8 mouse cellular contexts compared by ENCODE assay signal in genomic region chr4:40702797-40703709, GRCm38 (mm10). TPM values are rescaled to one million over a fixed set of nuclear protein-coding genes. Genes with fewer than 3 reads are reported as not detected.
A peak's percentile ranks its signal among the peaks of the same experiment; 100 is the strongest.
DNase-seq lines count a peak whose midpoint lies in the region; ATAC-seq and TF ChIP-seq lines count a peak whose summit lies in the region.

TSS of gene Aptx (minus strand) at chr4:40703194.

- peak within 1 kb of the TSS; percentile 64 for H3K9ac ChIP-seq in lung, postnatal 0 days (replicated peaks; ENCODE audit: low read depth)

- under 1% methylated on average over 42 of the region's 42 CpGs for WGBS in hindbrain, embryonic 10.5 days
- WGBS in lung, postnatal 0 days, result under 1% methylated on average over 41 of the region's 42 CpGs

- H3K27me3 ChIP-seq in hindbrain, embryonic 10.5 days (ENCODE audit: insufficient read depth, poor library complexity, severe bottlenecking), result no peaks in the 10 kb centered on the region
- H3K27me3 ChIP-seq in lung, postnatal 0 days (replicated peaks; ENCODE audit: insufficient read depth, low read length), result no peaks in the 10 kb centered on the region

- peak; percentile 97 for ATAC-seq in frontal cortex, adult (ENCODE audit: low TSS enrichment)
- peak; percentile 92 for ATAC-seq in lung, postnatal 0 days

- peaks cover 27% of the 10 kb centered on the region for H3K4me1 ChIP-seq in hindbrain, embryonic 10.5 days (replicated peaks)
- peaks cover 12% of the 10 kb centered on the region; the same call in 1 of the 2 replicates for H3K4me1 ChIP-seq in lung, postnatal 0 days (ENCODE audit: insufficient read depth, low read depth, low read length)

- peak; percentile 40 for TF ChIP-seq EP300 in lung, postnatal 0 days (IDR thresholded peaks at IDR 0.05)

- TF ChIP-seq CTCF in lung, postnatal 0 days (IDR thresholded peaks at IDR 0.05), result peak; percentile 41

- H3K4me3 ChIP-seq in hindbrain, embryonic 10.5 days, result peak within 1 kb of the TSS; percentile 73
- peak within 1 kb of the TSS; percentile 59 for H3K4me3 ChIP-seq in lung, postnatal 0 days (ENCODE audit: low read depth, low read length)

- no peaks in the 10 kb centered on the region for H3K9me3 ChIP-seq in hindbrain, embryonic 10.5 days
- no peaks in the 10 kb centered on the region for H3K9me3 ChIP-seq in lung, postnatal 0 days (ENCODE audit: low read length)

- no peaks in the 10 kb centered on the region for H3K36me3 ChIP-seq in hindbrain, embryonic 10.5 days
- H3K36me3 ChIP-seq in lung, postnatal 0 days (ENCODE audit: insufficient read depth, low read length), result no peaks in the 10 kb centered on the region

- peak; percentile 90 for DNase-seq in MEL-GATA-1-ER (ENCODE audit: extremely low read depth, low read depth)
- peak; percentile 96 for DNase-seq in cerebellum, adult 8-10 months
- peak; percentile 97 for DNase-seq in hindbrain, embryonic 10.5 days (ENCODE audit: low spot score)
- DNase-seq in layer of hippocampus, adult 9-11 months, result peak; percentile 96
- DNase-seq in lung, postnatal 0 days (ENCODE audit: low spot score), result peak; percentile 97
- peak; percentile 96 for DNase-seq in ovary, postnatal 14 days (ENCODE audit: low spot score)
- peak; percentile 96 for DNase-seq in thymus, postnatal 14 days

- H3K4me2 ChIP-seq in lung, postnatal 0 days (replicated peaks; ENCODE audit: low read depth, low read length), result peak within 1 kb of the TSS; percentile 63

- peak within 1 kb of the TSS; percentile 95 for H3K27ac ChIP-seq in hindbrain, embryonic 10.5 days
- peak within 1 kb of the TSS; percentile 96 for H3K27ac ChIP-seq in lung, postnatal 0 days (ENCODE audit: low read length)

RNA-seq across cellular contexts. Expression of gene Aptx, which starts in this region (rescaled TPM):
- polyA plus RNA-seq in hindbrain, embryonic 10.5 days (2016; fragmentation: Nextera tagmentation; extraction: Ambion mirVana), result 39.4 and 50.2 TPM in 2 replicates
- polyA plus RNA-seq in lung, postnatal 0 days (2015; fragmentation: Nextera tagmentation; extraction: Ambion mirVana), result 19.5 and 21.2 TPM in 2 replicates

Comparison
In these comparisons a context has a peak if more than half of its experiments do, and no peak if none do; other contexts are left out.
1. Peak in every context shown above with its lines: DNase-seq, ATAC-seq, H3K4me3 ChIP-seq and H3K27ac ChIP-seq.